Mouse (Mus musculus): ENCODE measurements around the gene Arvcf. TPM values are rescaled to one million over a fixed set of nuclear protein-coding genes. Genes with fewer than 3 reads are reported as not detected.

Arvcf gene
- polyA plus RNA-seq (2016; fragmentation: Nextera tagmentation; extraction: Ambion mirVana) = 114 and 118 TPM in 2 replicates

GRCm38 (mm10) chr16:18347931-18348600 is at the start of gene Arvcf, which contains the start of gene Tango2:
TSS of gene Arvcf (plus strand) at chr16:18348182.
TSS of gene Tango2 (minus strand) at chr16:18348103.
- Histone ChIP-seq H3K4me3 (peak within 1 kb of the TSS; percentile 90), H3K27me3 (replicated peaks) (peaks cover 7% of the 10 kb centered on the region)

GRCm38 (mm10) chr16:18308159-18308558 is 39.8 kb upstream of the Arvcf start:
- H3K36me3 ChIP-seq = peaks cover 25% of the 10 kb centered on the region
- H3K4me3 ChIP-seq = no peak overlapping the region
- H3K9ac ChIP-seq = no peak overlapping the region
- WGBS = 95% methylated on average over 1 of the region's 1 CpGs
- H3K27me3 ChIP-seq (replicated peaks) = no peaks in the 10 kb centered on the region
- H3K4me2 ChIP-seq (replicated peaks) = no peak overlapping the region
- H3K4me1 ChIP-seq = no peaks in the 10 kb centered on the region
- no peaks in the 10 kb centered on the region for H3K9me3 ChIP-seq
- ATAC-seq (ENCODE audit: low FRiP score, low read depth) = no peak
- no peak overlapping the region for H3K27ac ChIP-seq

More at GRCm38 (mm10) chr16:18347931-18348600, at the start of gene Arvcf, which contains the start of gene Tango2:
- no peak within 1 kb of the TSS for H3K27ac ChIP-seq
- peaks cover 23% of the 10 kb centered on the region for H3K4me1 ChIP-seq
- ATAC-seq (ENCODE audit: low FRiP score, low read depth) = peak; percentile 83
- H3K9me3 ChIP-seq = no peaks in the 10 kb centered on the region
- peak within 1 kb of the TSS; percentile 90 for H3K4me2 ChIP-seq (replicated peaks)
- peak within 1 kb of the TSS; percentile 78 for H3K9ac ChIP-seq
- WGBS = under 1% methylated on average over 44 of the region's 44 CpGs
- H3K36me3 ChIP-seq = no peaks in the 10 kb centered on the region

DNA sequence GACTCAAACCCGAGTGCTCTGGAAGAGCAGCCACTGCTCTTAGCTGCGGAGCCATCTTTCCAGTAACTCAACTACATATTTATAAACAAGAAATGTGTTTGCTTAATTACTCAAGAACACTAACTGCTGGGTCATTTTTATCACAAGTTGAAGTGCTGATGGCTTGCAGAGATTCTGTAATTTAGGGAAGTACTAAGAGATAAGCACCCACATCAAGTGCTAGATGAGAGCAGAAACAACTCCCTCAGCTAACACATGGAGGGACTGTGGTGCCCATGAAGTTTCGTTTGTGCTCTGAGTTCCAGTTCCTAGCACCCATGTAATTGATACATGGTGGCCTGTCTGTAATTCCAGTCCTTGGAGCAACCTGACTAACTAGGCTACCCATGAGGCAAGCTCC is 29.0 kb upstream of the Arvcf start:
- no peak overlapping the region for H3K27ac ChIP-seq
- peaks cover 12% of the 10 kb centered on the region for H3K36me3 ChIP-seq
- H3K27me3 ChIP-seq (replicated peaks) = no peaks in the 10 kb centered on the region
- H3K9ac ChIP-seq = no peak overlapping the region
- no peaks in the 10 kb centered on the region for H3K9me3 ChIP-seq
- H3K4me3 ChIP-seq = no peak overlapping the region
- no peaks in the 10 kb centered on the region for H3K4me1 ChIP-seq
- 86% methylated on average over 3 of the region's 3 CpGs for WGBS
- ATAC-seq (ENCODE audit: low FRiP score, low read depth) = no peak
- H3K4me2 ChIP-seq (replicated peaks) = no peak overlapping the region

GRCm38 (mm10) chr16:18321443-18321842 is 26.5 kb upstream of the Arvcf start:
- 86% methylated on average over 2 of the region's 2 CpGs for WGBS
- no peaks in the 10 kb centered on the region for H3K4me1 ChIP-seq
- H3K9me3 ChIP-seq = no peaks in the 10 kb centered on the region
- H3K27ac ChIP-seq = no peak overlapping the region
- no peak overlapping the region for H3K4me3 ChIP-seq
- peaks cover 15% of the 10 kb centered on the region for H3K36me3 ChIP-seq
- no peak overlapping the region for H3K9ac ChIP-seq
- ATAC-seq (ENCODE audit: low FRiP score, low read depth) = no peak
- H3K27me3 ChIP-seq (replicated peaks) = no peaks in the 10 kb centered on the region
- no peak overlapping the region for H3K4me2 ChIP-seq (replicated peaks)

- H3K4me2 ChIP-seq (replicated peaks) = no peak overlapping the region
- H3K27me3 ChIP-seq (replicated peaks) = no peaks in the 10 kb centered on the region
- no peak overlapping the region for H3K9ac ChIP-seq
- H3K9me3 ChIP-seq = no peaks in the 10 kb centered on the region
- ATAC-seq (ENCODE audit: low FRiP score, low read depth) = no peak
- H3K4me1 ChIP-seq = no peaks in the 10 kb centered on the region
- peaks cover 13% of the 10 kb centered on the region for H3K36me3 ChIP-seq
- 88% methylated on average over 2 of the region's 2 CpGs for WGBS
- H3K27ac ChIP-seq = no peak overlapping the region
- H3K4me3 ChIP-seq = no peak overlapping the region
Measured at GRCm38 (mm10) chr16:18323460-18323859, 24.5 kb upstream of the Arvcf start.

DNA sequence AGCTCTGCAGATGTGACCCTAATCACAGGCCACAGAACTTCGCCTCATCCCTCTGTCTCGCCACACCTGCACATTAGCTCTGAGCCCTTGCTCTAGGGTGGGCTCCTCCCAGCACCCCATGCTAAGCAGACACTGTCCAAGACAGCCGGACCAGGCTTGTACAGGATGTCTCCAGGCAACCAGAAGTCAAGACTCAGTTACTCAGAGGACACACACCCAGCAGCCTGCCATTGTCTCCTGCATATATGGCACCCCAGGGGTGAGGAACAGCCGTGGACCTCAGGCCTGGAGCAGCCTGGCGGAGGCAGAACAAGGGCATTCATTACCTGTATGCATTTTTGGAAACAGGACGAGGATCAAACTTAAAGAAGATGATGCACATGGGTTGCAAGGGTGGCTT is 24.0 kb upstream of the Arvcf start:
- WGBS = 75% methylated on average over 6 of the region's 6 CpGs
- no peaks in the 10 kb centered on the region for H3K4me1 ChIP-seq
- no peak overlapping the region for H3K9ac ChIP-seq
- H3K27ac ChIP-seq = no peak overlapping the region
- H3K4me2 ChIP-seq (replicated peaks) = no peak overlapping the region
- no peak overlapping the region for H3K4me3 ChIP-seq
- H3K9me3 ChIP-seq = no peaks in the 10 kb centered on the region
- ATAC-seq (ENCODE audit: low FRiP score, low read depth) = no peak
- H3K27me3 ChIP-seq (replicated peaks) = no peaks in the 10 kb centered on the region
- peaks cover 13% of the 10 kb centered on the region for H3K36me3 ChIP-seq

GRCm38 (mm10) chr16:18325741-18326140 is 22.2 kb upstream of the Arvcf start:
- Histone ChIP-seq H3K4me2 (replicated peaks) (no peak overlapping the region), H3K36me3 (peaks cover 13% of the 10 kb centered on the region), H3K9me3 (no peaks in the 10 kb centered on the region), H3K4me1 (no peaks in the 10 kb centered on the region), H3K9ac (no peak overlapping the region), H3K4me3 (no peak overlapping the region), H3K27me3 (replicated peaks) (no peaks in the 10 kb centered on the region), H3K27ac (no peak overlapping the region)
- ATAC-seq (ENCODE audit: low FRiP score, low read depth) = no peak
- 81% methylated on average over 4 of the region's 4 CpGs for WGBS

DNA sequence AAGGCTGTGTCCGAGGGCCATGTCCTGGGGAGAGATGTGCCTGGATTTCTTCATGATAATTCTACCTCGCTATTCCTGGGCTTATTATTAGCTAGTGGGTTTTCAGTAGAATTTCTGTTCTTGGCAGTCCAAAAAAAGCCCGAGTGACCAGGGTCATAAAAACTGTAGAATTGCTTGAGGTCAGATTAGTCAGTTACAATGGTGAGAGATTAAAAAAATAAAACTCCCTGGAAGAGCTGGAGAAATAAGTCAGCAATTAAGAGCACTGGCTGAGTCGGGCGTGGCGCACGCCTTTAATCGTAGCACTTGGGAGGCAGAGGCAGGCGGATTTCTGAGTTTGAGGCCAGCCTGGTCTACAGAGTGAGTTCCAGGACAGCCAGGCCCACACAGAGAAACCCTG is 20.0 kb upstream of the Arvcf start:
- Histone ChIP-seq H3K27ac (no peak overlapping the region), H3K9me3 (no peaks in the 10 kb centered on the region), H3K4me2 (replicated peaks) (no peak overlapping the region), H3K27me3 (replicated peaks) (no peaks in the 10 kb centered on the region), H3K4me3 (no peak overlapping the region), H3K36me3 (peaks cover 10% of the 10 kb centered on the region; the same call in 1 of the 2 replicates), H3K9ac (no peak overlapping the region), H3K4me1 (no peaks in the 10 kb centered on the region)
- ATAC-seq (ENCODE audit: low FRiP score, low read depth) = no peak
- WGBS = 94% methylated on average over 9 of the region's 9 CpGs

- H3K4me2 ChIP-seq (replicated peaks) = no peak overlapping the region
- H3K9me3 ChIP-seq = no peaks in the 10 kb centered on the region
- no peak overlapping the region for H3K27ac ChIP-seq
- H3K36me3 ChIP-seq = peaks cover 14% of the 10 kb centered on the region
- ATAC-seq (ENCODE audit: low FRiP score, low read depth) = no peak
- H3K4me1 ChIP-seq = no peaks in the 10 kb centered on the region
- no peak overlapping the region for H3K9ac ChIP-seq
- H3K27me3 ChIP-seq (replicated peaks) = no peaks in the 10 kb centered on the region
- WGBS = 100% methylated on average over 1 of the region's 1 CpGs
- H3K4me3 ChIP-seq = no peak overlapping the region
Measured at GRCm38 (mm10) chr16:18328524-18328923, 19.5 kb upstream of the Arvcf start.

GRCm38 (mm10) chr16:18333976-18334375 is 14.0 kb upstream of the Arvcf start:
- Histone ChIP-seq H3K9ac (no peak overlapping the region), H3K4me2 (replicated peaks) (no peak overlapping the region), H3K4me1 (no peaks in the 10 kb centered on the region), H3K27me3 (replicated peaks) (no peaks in the 10 kb centered on the region), H3K9me3 (no peaks in the 10 kb centered on the region), H3K27ac (no peak overlapping the region), H3K36me3 (peaks cover 15% of the 10 kb centered on the region), H3K4me3 (no peak overlapping the region)
- no peak for ATAC-seq (ENCODE audit: low FRiP score, low read depth)
- WGBS = 89% methylated on average over 3 of the region's 3 CpGs

DNA sequence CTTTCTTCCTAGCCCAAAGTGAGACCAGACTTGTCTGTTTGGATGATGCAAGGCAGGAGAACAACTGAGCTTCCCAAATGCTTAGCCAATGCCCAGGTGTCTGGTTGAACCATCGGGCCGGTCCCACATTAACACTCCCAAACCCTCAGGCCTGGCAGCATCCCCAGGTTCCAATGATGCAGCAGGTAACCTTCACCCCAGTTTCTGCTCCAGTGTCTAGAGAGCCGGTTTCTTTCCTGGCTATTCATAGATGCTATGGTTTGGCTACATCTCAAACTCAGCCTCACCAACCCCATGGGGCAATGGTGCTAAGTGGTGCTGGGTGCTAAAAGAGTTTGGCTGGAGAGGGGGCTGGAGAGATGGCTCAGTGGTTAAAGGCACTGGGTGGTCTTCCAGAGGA is 12.0 kb upstream of the Arvcf start:
- WGBS = 97% methylated on average over 3 of the region's 3 CpGs

DNA sequence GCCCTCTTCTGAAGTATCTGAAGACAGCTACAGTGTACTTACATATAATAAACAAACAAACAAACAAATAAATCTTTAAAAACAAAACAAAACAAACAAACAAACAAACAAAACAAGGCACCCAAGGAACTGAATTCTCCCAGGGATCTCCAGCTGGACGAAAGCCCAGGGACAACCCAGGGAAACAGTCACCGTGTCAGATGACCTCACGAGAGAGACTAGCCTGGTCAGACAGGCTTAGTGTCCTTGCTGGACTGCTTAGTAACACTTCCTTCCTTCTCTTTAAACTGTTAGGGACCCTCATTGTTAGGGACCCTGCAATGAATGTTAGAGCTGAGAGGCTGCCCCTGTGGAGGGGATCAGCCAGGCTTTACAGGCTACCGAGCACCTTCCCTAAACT is 10.7 kb upstream of the Arvcf start:
- Histone ChIP-seq H3K27ac (no peak overlapping the region), H3K4me2 (replicated peaks) (no peak overlapping the region), H3K9ac (no peak overlapping the region), H3K4me3 (no peak overlapping the region), H3K36me3 (peaks cover 9% of the 10 kb centered on the region), H3K4me1 (peaks cover 3% of the 10 kb centered on the region; the same call in 1 of the 2 replicates), H3K27me3 (replicated peaks) (no peaks in the 10 kb centered on the region), H3K9me3 (no peaks in the 10 kb centered on the region)
- ATAC-seq (ENCODE audit: low FRiP score, low read depth) = no peak
- 90% methylated on average over 4 of the region's 4 CpGs for WGBS

More for the DNA sequence above, 12.0 kb upstream of the Arvcf start:
- peaks cover 15% of the 10 kb centered on the region for H3K36me3 ChIP-seq
- H3K9me3 ChIP-seq = no peaks in the 10 kb centered on the region
- H3K4me1 ChIP-seq = peaks cover 3% of the 10 kb centered on the region; the same call in 1 of the 2 replicates
- no peaks in the 10 kb centered on the region for H3K27me3 ChIP-seq (replicated peaks)
- no peak overlapping the region for H3K4me2 ChIP-seq (replicated peaks)
- ATAC-seq (ENCODE audit: low FRiP score, low read depth) = no peak
- no peak overlapping the region for H3K9ac ChIP-seq
- no peak overlapping the region for H3K27ac ChIP-seq
- H3K4me3 ChIP-seq = no peak overlapping the region

- no peak for ATAC-seq (ENCODE audit: low FRiP score, low read depth)
- H3K4me2 ChIP-seq (replicated peaks) = no peak overlapping the region
- no peak overlapping the region for H3K27ac ChIP-seq
- H3K27me3 ChIP-seq (replicated peaks) = no peaks in the 10 kb centered on the region
- peaks cover 5% of the 10 kb centered on the region for H3K36me3 ChIP-seq
- no peak overlapping the region for H3K4me3 ChIP-seq
- H3K9me3 ChIP-seq = no peaks in the 10 kb centered on the region
- peaks cover 17% of the 10 kb centered on the region for H3K4me1 ChIP-seq
- H3K9ac ChIP-seq = no peak overlapping the region
- 80% methylated on average over 1 of the region's 1 CpGs for WGBS
Measured at GRCm38 (mm10) chr16:18339866-18340265, 8.1 kb upstream of the Arvcf start.

Measured in neural tube, embryonic 12.5 days (tissue).